Mouse (Mus musculus) embryonic facial prominence, embryonic 14.5 days (tissue): ENCODE data around the gene Ppt1. TPM values are rescaled to one million over a fixed set of nuclear protein-coding genes. Genes with fewer than 3 reads are reported as not detected.

Experiments
- ATAC-seq: fragments of 200-750 bp; cut with Nextera tagmentation; 2 replicates; pipeline ENCODE4 v1.8.0; 2017; ENCODE audit warnings: low read depth, moderate number of reproducible peaks, moderate TSS enrichment
- DNase-seq: peaks from one replicate; pipeline ENCODE4 v3.0.0-alpha.2; 2015; ENCODE audit warnings: low spot score
- H3K27ac ChIP-seq: fragments of 300-500 bp; sonication (generic); replicated peaks from 2 replicates; pipeline ENCODE4 v1.5.1; 2014; ENCODE audit warnings: low read depth, mild to moderate bottlenecking, low read length, moderate library complexity
- H3K27me3 ChIP-seq: fragments of 300-500 bp; sonication (generic); replicated peaks from 2 replicates; pipeline ENCODE4 v1.6.1; 2014; ENCODE audit warnings: low read length; ENCODE audit not compliant: control insufficient read depth, insufficient read depth
- H3K36me3 ChIP-seq: fragments of 300-500 bp; sonication (generic); 2 replicates; pipeline ENCODE4 v1.6.1; 2014; ENCODE audit warnings: low read length, mixed read lengths; ENCODE audit not compliant: control insufficient read depth, insufficient read depth
- H3K4me1 ChIP-seq: fragments of 300-500 bp; sonication (generic); 2 replicates; pipeline ENCODE4 v1.6.1; 2014; ENCODE audit warnings: antibody characterized with exemption, low read length; ENCODE audit not compliant: control insufficient read depth, insufficient read depth
- H3K4me2 ChIP-seq: fragments of 300-500 bp; sonication (generic); 2 replicates; pipeline ENCODE4 v1.6.1; 2014; ENCODE audit warnings: low read depth, mild to moderate bottlenecking, low read length, moderate library complexity, mixed read lengths
- H3K4me3 ChIP-seq: fragments of 300-500 bp; sonication (generic); 2 replicates; pipeline ENCODE4 v1.5.1; 2014; ENCODE audit warnings: low read depth, mild to moderate bottlenecking, low read length
- H3K9ac ChIP-seq: fragments of 300-500 bp; sonication (generic); 2 replicates; pipeline ENCODE4 v1.6.1; 2014; ENCODE audit warnings: low read depth, mild to moderate bottlenecking, low read length, moderate library complexity, mixed read lengths
- H3K9me3 ChIP-seq: fragments of 300-500 bp; sonication (generic); 2 replicates; pipeline ENCODE4 v1.6.1; 2016; ENCODE audit warnings: low read length; ENCODE audit not compliant: control insufficient read depth
- WGBS: fragments of 180-500 bp; shearing (Covaris S2); extraction: QIAGEN DNeasy Blood & Tissue Kit; methylation state at CpG from one replicate; pipeline ENCODE4 v1.1.7; 2014; 5-methylcytosine and 5-hydroxymethylcytosine counted together
- polyA plus RNA-seq: library from polyadenylated mRNA; unstranded; fragments of >200 nt; fragmentation: Nextera tagmentation; extraction: Ambion mirVana; gene quantifications from 2 replicates; pipeline ENCODE4 v1.2.1, GENCODE M21; 2014

Gene Ppt1
- polyA plus RNA-seq, 1 experiment from 2014 or later, result 61.3 TPM

GRCm38 (mm10) chr4:122873003-122873402, 37.0 kb downstream of the Ppt1 start:
- no peak overlapping the region for H3K9ac ChIP-seq
- H3K36me3 ChIP-seq, result peaks cover 43% of the 10 kb centered on the region
- ATAC-seq (no peak), DNase-seq (no peak)
- no peaks in the 10 kb centered on the region for H3K9me3 ChIP-seq
- no peak overlapping the region for H3K4me2 ChIP-seq
- no peak overlapping the region for H3K27ac ChIP-seq
- WGBS, result 67% methylated on average over 5 of the region's 5 CpGs
- no peak overlapping the region for H3K4me3 ChIP-seq
- H3K27me3 ChIP-seq, result no peaks in the 10 kb centered on the region
- no peaks in the 10 kb centered on the region for H3K4me1 ChIP-seq

- H3K4me1 ChIP-seq, result no peaks in the 10 kb centered on the region
- no peak overlapping the region for H3K27ac ChIP-seq
- DNase-seq (no peak), ATAC-seq (no peak)
- no peaks in the 10 kb centered on the region for H3K27me3 ChIP-seq
- no peak overlapping the region for H3K4me3 ChIP-seq
- peaks cover 38% of the 10 kb centered on the region for H3K36me3 ChIP-seq
- no peak overlapping the region for H3K9ac ChIP-seq
- no peak overlapping the region for H3K4me2 ChIP-seq
- H3K9me3 ChIP-seq, result no peaks in the 10 kb centered on the region
- 85% methylated on average over 4 of the region's 4 CpGs for WGBS
These were observed 37.5 kb downstream of the Ppt1 start for GRCm38 (mm10) chr4:122873512-122873911.

GRCm38 (mm10) chr4:122878333-122879070, 42.5 kb downstream of the Ppt1 start:
- H3K4me3 ChIP-seq, result no peak overlapping the region
- H3K4me2 ChIP-seq, result no peak overlapping the region
- WGBS, result 99% methylated on average over 2 of the region's 2 CpGs
- ATAC-seq (no peak), DNase-seq (no peak)
- H3K36me3 ChIP-seq, result no peaks in the 10 kb centered on the region
- no peaks in the 10 kb centered on the region for H3K9me3 ChIP-seq
- H3K4me1 ChIP-seq, result peaks cover 6% of the 10 kb centered on the region; the same call in 1 of the 2 replicates
- no peaks in the 10 kb centered on the region for H3K27me3 ChIP-seq
- H3K27ac ChIP-seq, result no peak overlapping the region
- H3K9ac ChIP-seq, result no peak overlapping the region

GRCm38 (mm10) chr4:122882544-122882943, 46.5 kb downstream of the Ppt1 start:
- no peak overlapping the region for H3K27ac ChIP-seq
- no peak overlapping the region for H3K4me2 ChIP-seq
- H3K9ac ChIP-seq, result no peak overlapping the region
- H3K36me3 ChIP-seq, result no peaks in the 10 kb centered on the region
- H3K27me3 ChIP-seq, result no peaks in the 10 kb centered on the region
- H3K4me1 ChIP-seq, result peaks cover 21% of the 10 kb centered on the region
- H3K4me3 ChIP-seq, result no peak overlapping the region
- no peak for ATAC-seq
- no peaks in the 10 kb centered on the region for H3K9me3 ChIP-seq
- DNase-seq, result no peak
- WGBS, result 72% methylated on average over 3 of the region's 3 CpGs

GRCm38 (mm10) chr4:122883294-122883693, 47.3 kb downstream of the Ppt1 start:
- H3K27ac ChIP-seq, result no peak overlapping the region
- no peaks in the 10 kb centered on the region for H3K36me3 ChIP-seq

GRCm38 (mm10) chr4:122884051-122884450, 48.0 kb downstream of the Ppt1 start:
- ATAC-seq, result no peak
- peak overlapping the region; percentile 35; the same call in 1 of the 2 replicates for H3K27ac ChIP-seq
- H3K9ac ChIP-seq, result no peak overlapping the region

More at GRCm38 (mm10) chr4:122883294-122883693, 47.3 kb downstream of the Ppt1 start:
- ATAC-seq, result no peak
- WGBS, result 90% methylated on average over 3 of the region's 3 CpGs
- Histone ChIP-seq H3K9me3 (no peaks in the 10 kb centered on the region), H3K4me1 (peaks cover 21% of the 10 kb centered on the region), H3K9ac (no peak overlapping the region), H3K4me3 (no peak overlapping the region), H3K4me2 (peak overlapping the region; percentile 74), H3K27me3 (no peaks in the 10 kb centered on the region)
- DNase-seq, result no peak

GRCm38 (mm10) chr4:122884481-122885340, 48.7 kb downstream of the Ppt1 start:
- Histone ChIP-seq H3K4me2 (peak overlapping the region; percentile 74), H3K27me3 (no peaks in the 10 kb centered on the region), H3K4me3 (peak overlapping the region; percentile 86), H3K9ac (peak overlapping the region; percentile 87), H3K4me1 (peaks cover 21% of the 10 kb centered on the region), H3K36me3 (no peaks in the 10 kb centered on the region), H3K27ac (peak overlapping the region; percentile 99), H3K9me3 (no peaks in the 10 kb centered on the region)
- 32% methylated on average over 12 of the region's 12 CpGs for WGBS
- ATAC-seq, result no peak
- no peak for DNase-seq

More at GRCm38 (mm10) chr4:122884051-122884450, 48.0 kb downstream of the Ppt1 start:
- no peak for DNase-seq
- H3K27me3 ChIP-seq, result no peaks in the 10 kb centered on the region
- H3K36me3 ChIP-seq, result no peaks in the 10 kb centered on the region
- 68% methylated on average over 2 of the region's 2 CpGs for WGBS
- peaks cover 21% of the 10 kb centered on the region for H3K4me1 ChIP-seq
- H3K4me3 ChIP-seq, result peak overlapping the region; percentile 86; the same call in 1 of the 2 replicates
- H3K9me3 ChIP-seq, result no peaks in the 10 kb centered on the region
- H3K4me2 ChIP-seq, result peak overlapping the region; percentile 74

- Histone ChIP-seq H3K4me2 (peak within 1 kb of the TSS; percentile 93), H3K9ac (peak within 1 kb of the TSS; percentile 87), H3K4me3 (peak within 1 kb of the TSS; percentile 86), H3K36me3 (no peaks in the 10 kb centered on the region), H3K4me1 (peaks cover 19% of the 10 kb centered on the region), H3K9me3 (no peaks in the 10 kb centered on the region), H3K27me3 (no peaks in the 10 kb centered on the region), H3K27ac (peak within 1 kb of the TSS; percentile 99)
- ATAC-seq (peak; percentile 97), DNase-seq (peak; percentile 99)
- 0% methylated on average over 49 of the region's 49 CpGs for WGBS
These were observed 49.9 kb downstream of the Ppt1 start, which contains the start of gene Cap1 for GRCm38 (mm10) chr4:122885768-122886578. TSS of gene Cap1 (minus strand) at chr4:122886056.
